In genomic region chr1:55682676-55683075, GRCm38 (mm10) we compare ENCODE assay signal across 25 mouse cellular contexts.
"Had no signal": no experiment of that assay in that cellular context is flagged by ENCODE, and none has a peak within 500 bp of the region (broad histone marks: within the 10 kb centered on the region; RNA-seq: fewer than 3 reads in every experiment).

No protein-coding gene starts in this region.

- H3K27ac ChIP-seq: embryonic facial prominence, embryonic 10.5 days; embryonic facial prominence, embryonic 12.5 days; embryonic facial prominence, embryonic 13.5 days; embryonic facial prominence, embryonic 15.5 days; forebrain, embryonic 10.5 days; forebrain, embryonic 12.5 days; forebrain, embryonic 13.5 days; forebrain, embryonic 15.5 days; heart, adult 2 months; heart, embryonic 10.5 days had no signal

- DNase-seq: cerebellum, adult 2 months; cerebellum, adult 8-10 months; cerebellum, adult 9-10 months; cerebellum, adult 9-11 months; cerebellum, postnatal 14 days; cerebellum, postnatal 25 days; cerebellum, postnatal 36 days; embryo, embryonic 11 days; forebrain, postnatal 0 days; gastrocnemius, postnatal 25 days; gastrocnemius, postnatal 36 days; heart, adult 11 months; heart, adult 18-20 months; heart, adult 2 months had no signal

- H3K4me3 ChIP-seq: embryonic facial prominence, embryonic 10.5 days; embryonic facial prominence, embryonic 12.5 days; embryonic facial prominence, embryonic 13.5 days; embryonic facial prominence, embryonic 15.5 days; erythroblast, embryonic 14.5 days; forebrain, embryonic 10.5 days; forebrain, embryonic 12.5 days; forebrain, embryonic 13.5 days; forebrain, embryonic 15.5 days; heart, adult 2 months; heart, embryonic 10.5 days; heart, embryonic 12.5 days had no signal
